Mouse (Mus musculus) midbrain, embryonic 12.5 days (tissue): ENCODE data around the gene Kirrel3. TPM values are rescaled to one million over a fixed set of nuclear protein-coding genes. Genes with fewer than 3 reads are reported as not detected.
A peak's percentile ranks its signal among the peaks of the same experiment; 100 is the strongest.

Experiments used
- ATAC-seq: fragments of 200-750 bp; cut with Nextera tagmentation; 2 replicates; pipeline ENCODE4 v1.8.0; 2017; ENCODE audit warnings: low read depth, moderate TSS enrichment, moderate library complexity; ENCODE audit not compliant: low FRiP score
- H3K27ac ChIP-seq: fragments of 300-500 bp; sonication (generic); replicated peaks from 2 replicates; pipeline ENCODE4 v1.5.1; 2016; ENCODE audit warnings: mild to moderate bottlenecking
- H3K27me3 ChIP-seq: fragments of 300-500 bp; sonication (generic); 2 replicates; pipeline ENCODE4 v1.6.1; 2016; ENCODE audit warnings: mild to moderate bottlenecking
- H3K36me3 ChIP-seq: fragments of 300-500 bp; sonication (generic); 2 replicates; pipeline ENCODE4 v1.6.1; 2016
- H3K4me1 ChIP-seq: fragments of 300-500 bp; sonication (generic); 2 replicates; pipeline ENCODE4 v1.6.1; 2016
- H3K4me2 ChIP-seq: fragments of 300-500 bp; sonication (generic); replicated peaks from 2 replicates; pipeline ENCODE4 v1.6.1; 2016; ENCODE audit warnings: mild to moderate bottlenecking, moderate library complexity
- H3K4me3 ChIP-seq: fragments of 300-500 bp; sonication (generic); 2 replicates; pipeline ENCODE4 v1.5.1; 2016; ENCODE audit warnings: mild to moderate bottlenecking
- H3K9ac ChIP-seq: fragments of 300-500 bp; sonication (generic); replicated peaks from 2 replicates; pipeline ENCODE4 v1.6.1; 2016; ENCODE audit warnings: mild to moderate bottlenecking, moderate library complexity
- H3K9me3 ChIP-seq: fragments of 300-500 bp; sonication (generic); 2 replicates; pipeline ENCODE4 v1.6.1; 2016; ENCODE audit warnings: mild to moderate bottlenecking
- WGBS: fragments of 180-500 bp; shearing (Covaris S2); methylation state at CpG from one replicate; pipeline ENCODE4 v1.1.7; 2016; 5-methylcytosine and 5-hydroxymethylcytosine counted together
- polyA plus RNA-seq: library from polyadenylated mRNA; unstranded; fragments of >200 nt; fragmentation: Nextera tagmentation; extraction: Ambion mirVana; gene quantifications from 2 replicates; pipeline ENCODE4 v1.2.1, GENCODE M21; 2016

Kirrel3 gene
- polyA plus RNA-seq, 1 experiment from 2014 or later: 9.5 TPM

DNA sequence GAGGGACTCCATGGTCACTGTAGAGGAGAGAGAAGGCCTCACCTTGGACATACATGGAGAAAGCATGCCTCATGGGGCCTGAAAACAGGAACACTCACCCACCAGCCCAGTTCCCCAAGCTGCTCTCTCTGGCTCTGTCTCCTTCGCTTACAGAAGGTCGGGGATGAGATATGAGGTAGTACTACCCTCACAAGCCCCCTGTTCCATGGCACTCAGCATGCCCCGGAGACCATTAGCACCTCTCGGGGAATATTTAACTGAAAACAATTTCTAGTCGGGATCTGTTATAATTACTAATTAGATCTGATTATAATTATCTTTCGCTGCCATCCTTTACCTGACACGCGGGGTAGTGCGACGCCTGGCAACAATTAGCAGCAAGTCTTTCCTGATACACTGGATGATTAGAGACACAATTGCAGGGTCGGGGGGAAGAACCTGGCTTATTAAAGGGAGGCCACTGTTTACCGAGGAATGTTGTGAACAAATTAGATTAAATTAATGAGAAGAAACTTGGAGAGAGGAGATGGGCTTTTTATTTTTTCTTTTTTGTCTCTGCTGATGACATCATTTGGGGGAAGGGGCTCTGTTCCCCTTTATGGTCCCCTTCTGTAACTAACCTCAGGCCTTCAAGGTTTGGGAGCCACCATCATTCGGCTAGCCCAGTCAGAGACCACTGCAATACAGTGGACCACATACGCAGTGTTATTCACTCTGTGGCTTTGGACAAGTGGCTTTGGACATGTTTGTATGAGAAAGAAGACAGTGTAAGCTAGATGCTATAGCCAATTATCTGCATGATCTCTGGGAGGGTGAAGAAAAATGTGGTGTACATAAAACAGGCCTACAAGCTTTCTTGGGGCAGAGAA, 478.7 kb downstream of the Kirrel3 start:
- Histone ChIP-seq H3K4me3 (no peak overlapping the region), H3K27ac (peak overlapping the region; percentile 52), H3K4me2 (no peak overlapping the region), H3K27me3 (no peaks in the 10 kb centered on the region), H3K9ac (no peak overlapping the region), H3K4me1 (peaks cover 20% of the 10 kb centered on the region), H3K9me3 (no peaks in the 10 kb centered on the region), H3K36me3 (no peaks in the 10 kb centered on the region)
- peak; percentile 38; the same call in 1 of the 2 replicates for ATAC-seq
- WGBS: 75% methylated on average over 14 of the region's 14 CpGs

DNA sequence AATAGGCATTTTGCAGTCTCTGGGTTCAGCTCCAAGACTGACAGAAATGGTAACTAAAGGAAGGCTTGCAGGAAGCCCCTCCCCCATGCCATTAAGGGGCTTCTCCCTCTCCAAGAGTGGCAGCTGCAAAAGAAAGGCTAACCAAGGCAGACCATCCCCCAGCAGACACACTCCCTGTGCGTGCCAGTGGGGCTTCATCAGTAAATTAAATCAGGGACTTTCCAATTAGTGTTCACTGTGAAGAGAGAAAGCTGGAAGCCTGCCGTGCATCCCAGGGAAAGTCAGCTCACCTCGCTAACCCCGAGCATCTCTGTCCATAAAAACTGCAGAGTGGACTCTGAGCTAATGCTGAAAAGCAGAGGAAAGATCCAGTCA, 479.3 kb downstream of the Kirrel3 start:
- Histone ChIP-seq H3K27ac (peak overlapping the region; percentile 52), H3K4me1 (peaks cover 23% of the 10 kb centered on the region), H3K36me3 (no peaks in the 10 kb centered on the region), H3K4me2 (no peak overlapping the region; the same call in 1 of the 2 replicates), H3K4me3 (no peak overlapping the region), H3K9me3 (no peaks in the 10 kb centered on the region), H3K27me3 (no peaks in the 10 kb centered on the region), H3K9ac (no peak overlapping the region)
- peak; percentile 81 for ATAC-seq
- 12% methylated on average over 4 of the region's 4 CpGs for WGBS

DNA sequence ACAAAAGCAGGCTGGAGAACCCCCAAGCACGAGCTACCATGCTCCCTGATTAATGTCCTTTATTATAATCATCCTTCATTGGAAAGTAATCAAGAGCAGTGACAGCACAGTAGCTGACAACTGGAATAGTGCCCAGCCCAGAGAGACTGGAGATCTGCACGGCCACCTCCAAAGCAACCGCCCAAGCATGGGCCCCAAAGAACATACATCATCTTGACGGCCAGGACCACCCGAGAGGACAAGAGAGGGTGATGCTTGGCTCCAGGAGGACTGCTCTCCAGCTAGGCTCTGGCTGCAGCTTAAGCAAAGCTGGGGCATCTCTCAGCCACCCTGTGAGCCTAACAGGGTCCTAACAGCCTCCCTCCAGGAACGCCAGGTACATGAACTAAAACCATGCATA, 482.1 kb downstream of the Kirrel3 start:
- WGBS: 82% methylated on average over 6 of the region's 6 CpGs
- no peak overlapping the region for H3K27ac ChIP-seq
- H3K4me1 ChIP-seq: peaks cover 23% of the 10 kb centered on the region

DNA sequence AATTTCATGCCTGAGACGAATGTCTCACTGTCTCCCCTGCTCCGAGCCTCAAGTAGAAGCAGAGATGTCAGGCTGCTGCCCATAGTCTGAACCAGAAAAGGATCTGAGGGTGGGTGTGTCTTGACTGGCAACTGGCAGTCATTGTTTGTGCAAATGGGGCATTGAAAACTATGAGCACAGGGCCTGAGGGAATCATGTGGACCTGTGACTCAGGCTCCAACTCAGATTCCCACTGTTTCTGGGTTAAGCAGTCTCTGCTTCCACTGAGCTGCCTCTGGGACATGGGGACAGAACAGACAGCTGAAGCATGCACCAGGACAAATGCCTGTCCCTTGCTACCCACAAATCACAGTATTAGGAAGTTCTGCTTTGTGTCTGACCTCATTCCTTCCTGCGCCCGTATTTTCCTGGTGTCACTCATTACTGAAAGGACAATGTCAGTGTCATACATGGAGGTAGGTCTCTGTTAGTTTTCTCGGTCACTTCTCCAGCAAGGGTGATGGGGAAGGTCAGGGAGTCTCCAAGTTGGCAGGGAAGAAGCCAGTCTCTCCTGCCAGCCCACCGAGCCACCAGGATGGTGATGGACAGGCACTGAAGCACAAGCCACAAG, 484.3 kb downstream of the Kirrel3 start:
- Histone ChIP-seq H3K9me3 (no peaks in the 10 kb centered on the region), H3K4me2 (no peak overlapping the region), H3K27ac (no peak overlapping the region), H3K36me3 (no peaks in the 10 kb centered on the region), H3K4me3 (no peak overlapping the region), H3K4me1 (peaks cover 12% of the 10 kb centered on the region), H3K9ac (no peak overlapping the region), H3K27me3 (no peaks in the 10 kb centered on the region)
- no peak for ATAC-seq
- 78% methylated on average over 6 of the region's 6 CpGs for WGBS

More for the DNA sequence above, 482.1 kb downstream of the Kirrel3 start:
- Histone ChIP-seq H3K9me3 (no peaks in the 10 kb centered on the region), H3K4me2 (no peak overlapping the region), H3K36me3 (no peaks in the 10 kb centered on the region), H3K27me3 (no peaks in the 10 kb centered on the region), H3K4me3 (no peak overlapping the region), H3K9ac (no peak overlapping the region)
- ATAC-seq: no peak

DNA sequence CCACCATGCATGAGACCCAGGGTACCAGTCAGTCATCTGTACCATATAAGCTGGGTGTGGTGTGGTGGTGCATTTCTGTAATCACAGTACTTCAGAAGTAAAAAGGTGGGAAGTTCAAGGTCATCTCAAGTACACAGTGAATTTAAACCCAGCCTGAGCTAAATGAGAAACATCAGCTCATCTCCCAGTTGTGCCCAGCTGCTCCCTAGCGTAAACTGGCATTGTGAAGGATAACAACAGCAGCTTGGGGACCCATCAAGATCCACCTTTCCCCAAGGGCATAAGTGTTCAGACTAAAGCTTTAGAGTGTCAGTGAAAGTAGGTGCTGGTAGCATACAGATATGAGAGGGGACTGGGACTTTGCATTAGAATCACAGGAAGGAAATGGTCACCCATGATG, 488.6 kb downstream of the Kirrel3 start:
- H3K9me3 ChIP-seq: no peaks in the 10 kb centered on the region
- no peak overlapping the region for H3K27ac ChIP-seq
- no peaks in the 10 kb centered on the region for H3K27me3 ChIP-seq
- ATAC-seq: no peak
- H3K4me3 ChIP-seq: no peak overlapping the region
- peaks cover 8% of the 10 kb centered on the region; the same call in 1 of the 2 replicates for H3K4me1 ChIP-seq
- no peak overlapping the region for H3K4me2 ChIP-seq
- H3K36me3 ChIP-seq: no peaks in the 10 kb centered on the region
- H3K9ac ChIP-seq: no peak overlapping the region
- 94% methylated on average over 1 of the region's 1 CpGs for WGBS

DNA sequence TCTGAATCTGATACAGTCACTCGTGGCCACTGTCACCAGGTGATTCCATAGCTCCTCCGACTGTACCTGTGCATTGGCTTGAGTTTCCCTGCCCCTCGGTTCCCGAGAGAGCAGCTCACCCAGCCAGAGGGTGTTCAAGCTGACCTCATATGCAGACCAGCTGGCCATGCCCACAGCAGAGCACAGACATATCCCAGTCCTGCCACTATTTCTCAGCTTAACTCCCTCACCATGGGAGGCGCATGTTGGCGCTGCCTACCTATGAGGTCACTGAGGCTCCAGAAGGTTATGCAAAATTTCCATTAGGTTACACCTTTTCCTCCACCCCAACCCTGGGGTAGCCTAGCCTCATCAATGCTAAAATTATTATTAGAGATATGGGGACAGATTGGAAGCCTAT, 489.6 kb downstream of the Kirrel3 start:
- H3K4me1 ChIP-seq: peaks cover 5% of the 10 kb centered on the region; the same call in 1 of the 2 replicates
- H3K9ac ChIP-seq: no peak overlapping the region
- WGBS: 92% methylated on average over 6 of the region's 6 CpGs
- H3K27me3 ChIP-seq: no peaks in the 10 kb centered on the region
- no peak for ATAC-seq
- H3K36me3 ChIP-seq: no peaks in the 10 kb centered on the region
- H3K9me3 ChIP-seq: no peaks in the 10 kb centered on the region
- H3K4me3 ChIP-seq: no peak overlapping the region
- H3K4me2 ChIP-seq: no peak overlapping the region
- no peak overlapping the region for H3K27ac ChIP-seq

DNA sequence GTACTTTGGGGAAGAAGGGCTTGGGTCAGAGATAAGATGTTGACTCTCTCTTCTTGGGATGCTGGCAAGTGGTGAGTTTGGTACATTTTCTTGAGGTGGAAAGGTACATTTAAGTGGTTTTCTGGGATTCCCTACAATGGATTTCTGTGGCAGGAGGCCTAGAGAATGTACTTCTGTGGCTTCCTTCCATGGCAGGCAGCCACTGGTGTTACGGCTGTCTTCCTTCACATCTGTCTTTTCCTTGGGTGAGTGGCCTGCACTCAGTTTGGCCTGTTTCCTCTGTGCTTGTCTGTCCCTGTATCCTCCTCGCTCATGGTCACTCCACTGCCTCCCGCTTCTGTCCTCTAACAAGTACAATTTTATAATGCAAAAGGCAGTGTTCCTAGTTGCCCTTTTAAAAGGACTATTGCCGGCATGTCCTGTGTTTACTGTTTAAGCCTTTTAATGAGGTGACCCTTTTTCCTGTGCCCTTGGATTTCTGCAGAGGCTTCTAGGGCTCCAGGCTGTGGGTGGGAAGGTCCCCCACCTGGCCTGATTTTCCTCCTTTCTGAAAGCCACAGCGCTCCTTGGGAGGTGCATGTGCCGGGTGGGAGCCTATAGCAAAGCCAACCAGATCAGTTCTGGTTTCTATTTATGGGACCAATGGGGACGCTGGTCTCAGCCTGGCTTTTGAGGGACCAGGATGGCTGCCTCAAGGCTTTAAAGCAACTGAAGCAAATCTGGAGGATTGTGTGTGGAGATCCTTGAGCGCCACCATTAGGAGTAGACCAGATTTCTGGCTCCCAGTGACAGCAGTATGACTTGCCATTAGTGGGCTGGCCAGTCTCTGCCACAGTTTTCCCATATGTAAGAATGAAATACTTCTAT, 491.1 kb downstream of the Kirrel3 start:
- H3K27me3 ChIP-seq: no peaks in the 10 kb centered on the region
- ATAC-seq: no peak
- H3K9ac ChIP-seq: no peak overlapping the region
- no peak overlapping the region for H3K27ac ChIP-seq
- no peaks in the 10 kb centered on the region for H3K9me3 ChIP-seq
- no peak overlapping the region for H3K4me3 ChIP-seq
- H3K4me1 ChIP-seq: 0 out of 2 replicates have a peak, but pooled peaks cover 5% of the 10 kb centered on the region
- H3K4me2 ChIP-seq: no peak overlapping the region
- WGBS: 89% methylated on average over 8 of the region's 8 CpGs
- H3K36me3 ChIP-seq: no peaks in the 10 kb centered on the region

DNA sequence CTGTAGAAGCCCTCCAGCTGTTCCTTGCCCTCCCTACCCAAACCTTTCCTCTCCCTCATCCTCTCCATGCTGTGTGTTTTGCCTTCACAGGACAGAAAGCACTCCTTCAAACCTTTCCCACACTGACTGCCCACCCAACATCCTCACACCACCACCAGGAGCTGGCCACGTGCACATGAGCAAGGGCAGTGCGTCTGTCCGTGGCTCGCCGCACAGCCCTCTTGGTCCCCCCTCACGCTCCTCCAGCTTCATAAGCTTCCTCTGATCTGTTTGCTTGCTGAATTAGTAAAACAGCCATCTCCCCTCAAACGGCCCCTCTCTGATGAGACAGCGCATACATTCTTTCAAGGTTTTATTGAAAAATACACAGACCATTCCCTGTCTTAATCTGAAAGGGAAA, 492.0 kb downstream of the Kirrel3 start:
- no peaks in the 10 kb centered on the region for H3K9me3 ChIP-seq
- no peak for ATAC-seq
- H3K9ac ChIP-seq: no peak overlapping the region
- H3K4me3 ChIP-seq: no peak overlapping the region
- H3K27ac ChIP-seq: 0 out of 2 replicates have a peak overlapping the region, but pooled peaks have one; percentile 10
- WGBS: 64% methylated on average over 8 of the region's 8 CpGs
- H3K4me1 ChIP-seq: 0 out of 2 replicates have a peak, but pooled peaks cover 5% of the 10 kb centered on the region
- no peaks in the 10 kb centered on the region for H3K27me3 ChIP-seq
- no peaks in the 10 kb centered on the region for H3K36me3 ChIP-seq
- H3K4me2 ChIP-seq: no peak overlapping the region

DNA sequence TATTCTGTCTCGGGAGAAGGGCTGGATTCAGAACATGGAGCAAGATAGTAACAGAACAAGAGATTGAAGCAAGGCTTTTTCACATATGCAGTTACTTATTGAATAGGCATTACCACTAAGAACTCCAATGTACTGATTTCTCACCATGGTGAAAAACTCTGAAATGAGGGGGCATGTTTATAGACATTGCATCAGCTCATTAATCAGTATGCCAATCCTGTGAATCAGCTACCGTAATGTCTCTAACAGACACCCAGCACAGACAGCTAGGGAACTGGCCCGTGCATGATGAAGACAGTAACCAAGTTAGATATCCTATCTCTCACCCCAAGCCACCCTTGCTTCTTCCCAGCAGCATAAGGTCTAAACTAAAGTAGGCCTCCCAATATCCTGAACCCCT, 492.5 kb downstream of the Kirrel3 start:
- Histone ChIP-seq H3K9ac (no peak overlapping the region), H3K4me2 (no peak overlapping the region), H3K9me3 (no peaks in the 10 kb centered on the region), H3K27me3 (no peaks in the 10 kb centered on the region), H3K4me1 (0 out of 2 replicates have a peak, but pooled peaks cover 5% of the 10 kb centered on the region), H3K36me3 (no peaks in the 10 kb centered on the region), H3K27ac (no peak overlapping the region), H3K4me3 (no peak overlapping the region)
- WGBS: 85% methylated on average over 3 of the region's 3 CpGs
- no peak for ATAC-seq

DNA sequence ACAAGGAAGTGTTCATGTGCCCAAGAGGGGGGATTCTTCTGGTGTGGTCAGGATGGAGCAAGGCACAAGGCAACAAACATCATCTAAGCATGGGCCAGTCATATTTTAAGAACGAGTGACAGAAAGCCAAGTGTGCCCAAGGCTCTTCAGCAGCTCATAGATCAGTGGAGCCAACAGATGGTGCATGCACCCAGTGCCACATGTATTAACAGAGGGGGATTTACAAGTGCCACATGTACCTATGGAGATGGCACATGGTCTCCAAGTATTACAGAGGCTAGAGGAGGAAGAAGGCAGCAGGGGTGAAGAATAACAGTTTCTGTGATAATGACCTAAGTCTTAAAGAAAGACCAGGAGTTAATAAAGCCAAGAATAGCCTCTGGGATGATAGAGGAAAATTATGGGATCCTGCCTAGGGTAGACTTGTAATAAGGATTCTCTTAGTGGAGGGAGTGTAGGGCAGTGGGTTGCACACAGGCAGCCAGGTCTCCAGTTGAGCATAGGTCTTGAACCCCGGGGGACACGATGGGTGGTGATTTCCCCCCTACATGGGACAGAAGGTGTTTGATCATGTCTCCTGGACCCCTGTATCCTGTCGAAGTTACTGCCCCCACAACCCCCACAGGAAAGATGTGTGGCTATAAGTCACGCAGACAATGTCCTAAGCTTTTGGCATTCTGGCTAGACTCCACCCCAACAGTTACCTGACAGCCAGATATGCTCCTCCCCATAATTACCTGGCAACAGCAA, 495.0 kb downstream of the Kirrel3 start:
- H3K36me3 ChIP-seq: no peaks in the 10 kb centered on the region
- H3K9me3 ChIP-seq: no peaks in the 10 kb centered on the region
- peaks cover 5% of the 10 kb centered on the region; the same call in 1 of the 2 replicates for H3K27me3 ChIP-seq
- no peak overlapping the region for H3K9ac ChIP-seq
- peaks cover 8% of the 10 kb centered on the region for H3K4me1 ChIP-seq
- no peak for ATAC-seq
- no peak overlapping the region for H3K27ac ChIP-seq
- H3K4me3 ChIP-seq: no peak overlapping the region
- no peak overlapping the region for H3K4me2 ChIP-seq
- WGBS: 80% methylated on average over 5 of the region's 5 CpGs
